Mouse (Mus musculus) heart, postnatal 0 days (tissue): ENCODE results near the gene Calm5. TPM values are rescaled to one million over a fixed set of nuclear protein-coding genes. Genes with fewer than 3 reads are reported as not detected.

Experiments used
- ATAC-seq: fragments of 200-750 bp; cut with Nextera tagmentation; 2 replicates; pipeline ENCODE4 v1.8.0; 2017; ENCODE audit warnings: low read depth, moderate number of reproducible peaks, moderate library complexity; ENCODE audit not compliant: insufficient read depth
- DNase-seq: peaks from one replicate; pipeline ENCODE4 v3.0.0-alpha.2; 2016; ENCODE audit warnings: low spot score
- H3K27ac ChIP-seq: fragments of 300-500 bp; sonication (generic); 2 replicates; pipeline ENCODE4 v1.5.1; 2014; ENCODE audit warnings: low read depth, mild to moderate bottlenecking
- H3K27me3 ChIP-seq: fragments of 300-500 bp; sonication (generic); 2 replicates; pipeline ENCODE4 v1.6.1; 2014; ENCODE audit warnings: low read length, mixed read lengths; ENCODE audit not compliant: control insufficient read depth, insufficient read depth
- H3K36me3 ChIP-seq: fragments of 300-500 bp; sonication (generic); replicated peaks from 2 replicates; pipeline ENCODE4 v1.6.1; 2014; ENCODE audit warnings: low read length, mixed read lengths; ENCODE audit not compliant: control insufficient read depth, insufficient read depth
- H3K4me1 ChIP-seq: fragments of 300-500 bp; sonication (generic); 2 replicates; pipeline ENCODE4 v1.6.1; 2014; ENCODE audit warnings: antibody characterized with exemption; ENCODE audit not compliant: control insufficient read depth, insufficient read depth
- H3K4me2 ChIP-seq: fragments of 300-500 bp; sonication (generic); 2 replicates; pipeline ENCODE4 v1.6.1; 2014; ENCODE audit warnings: low read depth, mild to moderate bottlenecking, low read length, moderate library complexity
- H3K4me3 ChIP-seq: fragments of 300-500 bp; sonication (generic); 2 replicates; pipeline ENCODE4 v1.5.1; 2014; ENCODE audit warnings: low read depth, low read length
- H3K9ac ChIP-seq: fragments of 300-500 bp; sonication (generic); replicated peaks from 2 replicates; pipeline ENCODE4 v1.6.1; 2014; ENCODE audit warnings: low read depth, low read length, mixed read lengths
- H3K9me3 ChIP-seq: fragments of 300-500 bp; sonication (generic); replicated peaks from 2 replicates; pipeline ENCODE4 v1.6.1; 2016; ENCODE audit warnings: low read length; ENCODE audit not compliant: control insufficient read depth
- CTCF ChIP-seq: IDR thresholded peaks from 2 replicates; pipeline ENCODE4 v1.5.1; 2016; ENCODE audit warnings: antibody characterized with exemption, control low read depth, low read depth
- EP300 ChIP-seq: IDR thresholded peaks from 2 replicates; pipeline ENCODE4 v1.6.1; 2016; ENCODE audit warnings: antibody characterized with exemption, low read depth
- WGBS: fragments of 180-500 bp; shearing (Covaris S2); extraction: QIAGEN DNeasy Blood & Tissue Kit; methylation state at CpG from one replicate; pipeline ENCODE4 v1.1.7; 2014; 5-methylcytosine and 5-hydroxymethylcytosine counted together
- polyA plus RNA-seq: library from polyadenylated mRNA; unstranded; fragments of >200 nt; fragmentation: Nextera tagmentation; extraction: Ambion mirVana; gene quantifications from 2 replicates; pipeline ENCODE4 v1.2.1, GENCODE M21; 2015
- total RNA-seq: library from RNA; depleted of rRNA; stranded (reverse); fragments of >200 nt; gene quantifications from 2 replicates; pipeline ENCODE4 v1.2.3, GENCODE M21; 2014; ENCODE audit warnings: low replicate concordance

Gene Calm5
- total and polyA plus RNA-seq, 2 experiments from 2014 or later = not detected

DNA sequence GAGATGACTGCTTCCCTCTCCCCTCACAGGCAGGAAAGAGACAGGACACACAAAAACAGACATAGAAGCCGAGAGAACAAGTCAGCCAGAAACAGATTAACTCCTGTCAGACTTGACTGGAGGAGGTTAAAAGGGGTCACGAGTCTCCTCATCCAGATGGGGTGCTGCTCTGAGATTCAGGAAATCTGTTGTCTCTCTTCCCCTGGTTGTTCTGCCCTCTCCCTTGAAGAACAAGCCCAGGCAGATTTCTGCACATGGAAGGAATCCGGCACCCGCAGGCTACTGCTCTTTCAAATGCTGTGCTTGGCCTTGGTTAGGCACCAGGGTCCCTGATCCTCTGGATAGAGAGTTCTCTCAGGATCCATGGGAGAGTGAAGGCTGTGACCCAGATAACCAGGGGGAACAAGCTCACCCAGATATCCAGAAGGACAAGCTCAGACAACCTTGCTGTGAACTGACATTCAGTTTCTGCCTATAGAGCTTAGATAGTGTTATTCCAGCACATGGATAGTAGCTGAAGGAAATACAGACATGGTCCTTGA lies 23.8 kb downstream of the Calm5 start:
- H3K27ac ChIP-seq = no peak overlapping the region
- H3K9me3 ChIP-seq = no peaks in the 10 kb centered on the region
- H3K9ac ChIP-seq = no peak overlapping the region
- H3K4me1 ChIP-seq = no peaks in the 10 kb centered on the region
- H3K4me3 ChIP-seq = no peak overlapping the region
- no peak for DNase-seq
- H3K36me3 ChIP-seq = peaks cover 11% of the 10 kb centered on the region; the same call in 1 of the 2 replicates
- H3K4me2 ChIP-seq = no peak overlapping the region
- no peak for ATAC-seq
- H3K27me3 ChIP-seq = no peaks in the 10 kb centered on the region
- 71% methylated on average over 4 of the region's 4 CpGs for WGBS
- TF ChIP-seq CTCF (no peak), EP300 (no peak)

DNA sequence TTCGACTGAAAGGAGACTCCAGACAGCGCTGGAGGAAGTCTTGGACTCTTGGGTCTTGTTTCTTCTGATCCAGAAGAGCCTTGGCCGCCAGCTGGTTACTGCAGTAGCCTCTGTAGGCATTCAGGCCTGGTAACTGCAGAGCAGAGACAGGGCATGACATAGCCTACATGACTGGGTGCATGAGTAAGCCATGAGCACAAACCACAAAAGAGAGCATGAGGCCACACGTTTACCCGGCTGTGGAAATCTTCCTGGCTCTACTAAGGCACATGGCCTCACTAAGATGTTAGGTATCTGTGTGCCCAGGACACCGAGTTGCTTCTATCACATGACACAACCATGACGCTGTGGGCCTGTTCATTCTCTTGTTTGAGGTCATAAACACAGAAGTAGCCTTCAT lies 32.7 kb downstream of the Calm5 start:
- 90% methylated on average over 7 of the region's 7 CpGs for WGBS
- no peak overlapping the region for H3K9ac ChIP-seq
- H3K36me3 ChIP-seq = peaks cover 58% of the 10 kb centered on the region
- no peak overlapping the region for H3K4me2 ChIP-seq
- H3K4me1 ChIP-seq = no peaks in the 10 kb centered on the region; the same call in 1 of the 2 replicates
- no peak overlapping the region for H3K27ac ChIP-seq
- no peaks in the 10 kb centered on the region for H3K27me3 ChIP-seq
- DNase-seq (no peak), ATAC-seq (no peak)
- no peak overlapping the region for H3K4me3 ChIP-seq
- no peak for TF ChIP-seq CTCF
- no peak for TF ChIP-seq EP300
- no peaks in the 10 kb centered on the region for H3K9me3 ChIP-seq

DNA sequence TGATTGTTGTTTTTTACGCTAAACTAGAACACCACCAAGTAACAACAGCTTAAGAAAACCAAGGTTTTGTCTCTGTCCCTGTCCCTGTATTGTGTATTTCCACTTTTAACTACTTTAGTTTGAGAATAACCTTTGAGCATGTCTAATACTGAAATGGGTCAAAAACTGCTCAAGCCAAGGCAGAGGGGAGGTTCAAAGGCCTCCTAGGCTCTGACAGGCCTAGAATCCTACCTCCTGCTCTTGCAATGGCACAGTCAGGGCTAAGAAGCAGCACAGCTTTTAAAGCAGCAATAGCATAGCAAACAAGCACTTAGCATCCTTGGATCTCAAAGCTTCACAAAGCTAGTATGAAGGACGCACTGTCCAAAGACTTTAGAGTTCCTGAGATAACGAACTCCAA lies 35.1 kb downstream of the Calm5 start:
- DNase-seq = no peak
- no peak for TF ChIP-seq CTCF
- TF ChIP-seq EP300 = no peak
- Histone ChIP-seq H3K4me3 (no peak overlapping the region), H3K4me1 (peaks cover 3% of the 10 kb centered on the region), H3K4me2 (no peak overlapping the region), H3K27ac (no peak overlapping the region), H3K27me3 (no peaks in the 10 kb centered on the region), H3K9me3 (no peaks in the 10 kb centered on the region), H3K9ac (no peak overlapping the region), H3K36me3 (peaks cover 46% of the 10 kb centered on the region)
- ATAC-seq = no peak
- 80% methylated on average over 3 of the region's 3 CpGs for WGBS

DNA sequence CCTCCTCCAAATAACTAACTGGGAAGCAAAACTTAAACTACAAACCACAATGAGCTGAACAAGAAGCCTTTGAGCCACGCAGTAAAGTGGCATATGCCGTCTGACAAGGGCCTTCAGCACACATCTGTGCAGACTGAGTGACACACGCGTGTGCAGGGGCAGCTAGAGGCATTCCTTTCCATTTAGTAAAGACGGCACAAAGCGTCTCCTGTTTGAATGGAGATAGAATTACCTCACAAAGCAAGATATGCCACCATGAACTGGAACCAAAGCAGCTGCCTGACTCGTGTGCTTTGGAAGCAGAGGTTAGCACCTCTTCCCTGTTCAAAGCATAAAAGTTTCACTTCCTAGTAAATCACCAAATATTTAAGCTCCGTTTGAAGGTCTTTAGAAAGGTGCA lies 36.1 kb downstream of the Calm5 start:
- no peak overlapping the region for H3K9ac ChIP-seq
- WGBS = 53% methylated on average over 8 of the region's 8 CpGs
- TF ChIP-seq CTCF (no peak), EP300 (no peak)

DNA sequence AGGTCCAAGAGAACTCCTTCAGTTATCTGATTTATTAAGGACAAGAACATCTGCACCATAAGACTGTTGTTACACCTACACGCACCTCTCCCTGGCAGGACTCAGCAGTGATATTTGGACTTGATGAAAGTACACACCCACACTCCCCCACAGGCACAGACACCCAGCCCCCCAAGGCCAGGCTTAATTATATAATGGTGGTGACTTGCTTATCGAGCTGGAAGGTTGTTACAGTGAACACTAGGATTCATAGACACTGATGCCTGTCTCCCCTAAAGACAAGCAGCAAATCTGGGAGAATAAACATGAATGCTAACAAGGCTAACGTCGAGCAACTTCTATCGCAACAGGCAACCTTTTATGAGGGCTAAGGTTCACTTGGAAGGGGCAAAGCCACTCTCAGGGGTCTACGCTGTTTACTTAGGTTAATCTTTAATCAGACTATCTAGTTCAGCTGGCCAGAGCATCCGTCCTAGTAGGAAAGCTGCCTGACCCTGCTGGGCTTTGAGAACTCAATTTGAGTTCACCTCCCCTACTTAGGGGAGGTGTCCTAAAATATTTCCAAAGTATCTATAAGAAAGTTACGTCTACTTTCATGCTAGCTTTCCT lies 37.6 kb downstream of the Calm5 start:
- TF ChIP-seq EP300 (no peak), CTCF (no peak)
- no peak overlapping the region for H3K27ac ChIP-seq

More for the DNA sequence above, 36.1 kb downstream of the Calm5 start:
- Histone ChIP-seq H3K4me2 (no peak overlapping the region), H3K9me3 (no peaks in the 10 kb centered on the region), H3K4me1 (peaks cover 3% of the 10 kb centered on the region), H3K27ac (no peak overlapping the region), H3K27me3 (no peaks in the 10 kb centered on the region), H3K4me3 (no peak overlapping the region), H3K36me3 (peaks cover 36% of the 10 kb centered on the region)
- no peak for DNase-seq
- no peak for ATAC-seq

DNA sequence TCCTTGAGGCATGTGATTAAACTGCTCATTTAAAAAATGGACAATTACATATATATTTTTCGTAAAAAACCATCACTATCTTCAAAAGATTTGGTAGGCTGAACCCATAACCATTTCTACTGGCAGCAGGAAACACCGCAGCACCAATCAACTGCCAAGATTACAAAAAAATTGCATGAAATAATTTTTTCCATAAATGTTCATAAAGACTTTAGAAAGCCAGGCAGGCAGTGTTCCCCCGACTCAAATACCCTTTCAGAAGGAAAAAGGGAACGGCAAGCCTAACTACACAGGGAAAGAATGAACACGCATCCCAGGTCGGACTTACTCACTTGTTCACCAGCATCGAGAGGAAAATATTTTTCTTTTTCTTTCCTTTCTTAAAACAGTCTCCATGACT lies 38.6 kb downstream of the Calm5 start:
- ATAC-seq (no peak), DNase-seq (no peak)
- Histone ChIP-seq H3K4me1 (peaks cover 3% of the 10 kb centered on the region), H3K4me2 (peak overlapping the region; percentile 57), H3K9ac (peak overlapping the region; percentile 56; the same call in 1 of the 2 replicates), H3K36me3 (peaks cover 11% of the 10 kb centered on the region), H3K27me3 (no peaks in the 10 kb centered on the region), H3K27ac (no peak overlapping the region), H3K4me3 (peak overlapping the region; percentile 58), H3K9me3 (no peaks in the 10 kb centered on the region)
- WGBS = 9% methylated on average over 7 of the region's 7 CpGs
- no peak for TF ChIP-seq CTCF
- no peak for TF ChIP-seq EP300

More for the DNA sequence above, 37.6 kb downstream of the Calm5 start:
- Histone ChIP-seq H3K4me2 (peak overlapping the region; percentile 57), H3K4me1 (peaks cover 3% of the 10 kb centered on the region), H3K9ac (0 out of 2 replicates have a peak overlapping the region, but pooled peaks have one; percentile 39), H3K9me3 (no peaks in the 10 kb centered on the region), H3K36me3 (peaks cover 21% of the 10 kb centered on the region), H3K27me3 (no peaks in the 10 kb centered on the region), H3K4me3 (peak overlapping the region; percentile 58)
- WGBS = 49% methylated on average over 8 of the region's 8 CpGs
- ATAC-seq (no peak), DNase-seq (no peak)
